Mouse (Mus musculus): ENCODE measurements at regions not wholly inside any gene's neighbourhood (a gene's known extent, or its start where the extent isn't known, plus 50 kb on each side); places are given as distances from the start of the nearest gene placed in this dataset.
A peak's percentile ranks its signal among the peaks of the same experiment; 100 is the strongest.

DNA sequence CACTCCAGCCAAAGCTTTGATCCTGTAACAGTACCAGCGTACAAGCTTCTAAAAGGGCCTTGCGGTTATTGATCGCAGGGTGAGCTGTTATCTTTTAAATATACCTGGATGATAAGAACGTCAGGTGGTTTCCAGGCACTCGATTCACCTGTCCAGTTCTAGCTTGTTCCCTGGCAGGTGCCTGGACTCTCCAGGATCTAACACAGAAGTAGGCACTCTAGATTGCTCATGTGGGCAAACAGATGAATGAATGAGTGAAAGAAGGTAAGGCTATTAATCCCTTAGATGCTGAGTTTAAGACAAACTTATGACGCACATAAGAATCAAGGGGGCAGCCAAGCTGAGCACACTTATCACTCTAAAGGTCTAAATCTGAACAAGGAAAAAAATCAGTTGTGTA lies 190.3 kb upstream of the Klf14 start:
- H3K4me3 ChIP-seq (ENCODE audit: control insufficient read depth, low read depth, low read length): no peak overlapping the region
- peaks cover 8% of the 10 kb centered on the region for H3K4me1 ChIP-seq (ENCODE audit: control insufficient read depth, insufficient read depth, low read length)
- TF ChIP-seq POLR2A (IDR thresholded peaks at IDR 0.05; ENCODE audit: control insufficient read depth, low read depth, low read length): no peak
- TF ChIP-seq CTCF (IDR thresholded peaks at IDR 0.05; ENCODE audit: control insufficient read depth, insufficient read depth, insufficient replicate concordance, low read depth, low read length): no peak
- H3K27ac ChIP-seq (ENCODE audit: control insufficient read depth, insufficient read depth, low read depth, low read length): peak overlapping the region; percentile 16; the same call in 1 of the 2 replicates
- H3K36me3 ChIP-seq (ENCODE audit: control insufficient read depth, insufficient read depth, low read length): no peaks in the 10 kb centered on the region
- no peaks in the 10 kb centered on the region for H3K27me3 ChIP-seq (ENCODE audit: control insufficient read depth, insufficient read depth, low read length)

DNA sequence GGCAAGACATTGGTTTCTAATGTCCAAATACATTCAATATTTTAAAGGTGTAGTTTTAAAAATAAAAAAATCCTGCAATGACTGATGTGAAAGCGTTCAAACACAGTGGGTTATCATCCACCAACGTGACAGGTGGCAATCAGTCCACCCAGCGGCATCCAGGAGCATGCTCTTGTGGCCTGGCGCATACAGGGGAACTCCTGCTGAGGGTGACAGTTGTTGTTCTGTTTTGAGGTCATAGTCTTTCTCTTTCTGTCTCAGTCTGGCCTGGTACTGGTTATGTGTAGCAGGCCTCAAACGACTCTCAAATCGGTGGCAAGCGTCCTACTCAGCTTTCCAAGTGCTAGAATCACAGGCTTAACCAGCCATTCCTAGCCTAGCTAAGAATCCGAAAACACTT lies 191.5 kb upstream of the Klf14 start:
- Histone ChIP-seq H3K36me3 (ENCODE audit: control insufficient read depth, insufficient read depth, low read length) (no peaks in the 10 kb centered on the region), H3K4me3 (ENCODE audit: control insufficient read depth, low read depth, low read length) (no peak overlapping the region), H3K4me1 (ENCODE audit: control insufficient read depth, insufficient read depth, low read length) (peaks cover 8% of the 10 kb centered on the region), H3K27me3 (ENCODE audit: control insufficient read depth, insufficient read depth, low read length) (no peaks in the 10 kb centered on the region), H3K27ac (ENCODE audit: control insufficient read depth, insufficient read depth, low read depth, low read length) (no peak overlapping the region)
- TF ChIP-seq POLR2A (IDR thresholded peaks at IDR 0.05; ENCODE audit: control insufficient read depth, low read depth, low read length) (no peak), CTCF (IDR thresholded peaks at IDR 0.05; ENCODE audit: control insufficient read depth, insufficient read depth, insufficient replicate concordance, low read depth, low read length) (no peak)

DNA sequence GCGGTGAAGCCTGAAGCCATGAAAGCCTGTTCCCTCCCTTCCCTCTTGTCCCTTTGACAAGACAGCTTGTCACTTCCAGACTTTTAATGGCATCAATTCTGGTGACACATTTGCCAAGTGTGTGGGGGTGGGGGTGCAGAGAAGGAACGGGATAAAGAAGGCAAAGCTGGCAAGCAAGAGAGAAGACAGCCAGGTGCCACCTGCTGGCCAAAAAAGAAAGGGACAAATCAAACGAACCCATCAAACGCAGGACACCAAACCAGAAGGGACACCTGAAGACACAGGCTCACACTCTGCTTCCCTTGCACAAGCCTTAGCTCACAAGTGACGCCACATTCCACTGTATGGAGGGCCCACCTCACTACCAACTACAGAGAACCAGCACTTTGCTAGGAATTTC lies 197.0 kb upstream of the Klf14 start:
- no peak for TF ChIP-seq POLR2A (IDR thresholded peaks at IDR 0.05; ENCODE audit: control insufficient read depth, low read depth, low read length)
- TF ChIP-seq CTCF (IDR thresholded peaks at IDR 0.05; ENCODE audit: control insufficient read depth, insufficient read depth, insufficient replicate concordance, low read depth, low read length): 0 out of 2 replicates have a peak, but pooled peaks have one; percentile 21
- Histone ChIP-seq H3K4me1 (ENCODE audit: control insufficient read depth, insufficient read depth, low read length) (peaks cover 4% of the 10 kb centered on the region), H3K36me3 (ENCODE audit: control insufficient read depth, insufficient read depth, low read length) (no peaks in the 10 kb centered on the region), H3K27me3 (ENCODE audit: control insufficient read depth, insufficient read depth, low read length) (no peaks in the 10 kb centered on the region), H3K4me3 (ENCODE audit: control insufficient read depth, low read depth, low read length) (no peak overlapping the region), H3K27ac (ENCODE audit: control insufficient read depth, insufficient read depth, low read depth, low read length) (no peak overlapping the region)

DNA sequence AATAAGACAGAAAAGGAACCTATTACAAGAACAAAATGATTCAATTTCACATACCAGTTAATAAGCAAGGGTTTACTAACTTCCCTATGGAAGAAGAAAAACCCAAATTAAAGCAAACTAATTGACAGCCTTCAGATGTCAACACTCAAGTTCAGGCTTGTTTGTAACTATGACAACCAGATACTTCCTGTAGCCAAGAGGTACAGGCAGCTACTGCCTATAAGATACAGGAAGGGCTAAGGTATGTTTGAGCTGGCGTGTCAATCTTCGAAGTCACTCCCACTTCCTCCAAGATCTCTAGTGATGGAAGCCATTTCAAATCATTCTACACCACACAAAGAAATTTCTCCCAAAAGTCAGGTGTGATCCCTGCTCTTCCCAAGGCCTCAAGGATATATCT lies 198.1 kb upstream of the Klf14 start:
- Histone ChIP-seq H3K27ac (ENCODE audit: control insufficient read depth, insufficient read depth, low read depth, low read length) (no peak overlapping the region), H3K27me3 (ENCODE audit: control insufficient read depth, insufficient read depth, low read length) (no peaks in the 10 kb centered on the region), H3K4me3 (ENCODE audit: control insufficient read depth, low read depth, low read length) (no peak overlapping the region), H3K4me1 (ENCODE audit: control insufficient read depth, insufficient read depth, low read length) (peaks cover 4% of the 10 kb centered on the region), H3K36me3 (ENCODE audit: control insufficient read depth, insufficient read depth, low read length) (no peaks in the 10 kb centered on the region)
- no peak for TF ChIP-seq POLR2A (IDR thresholded peaks at IDR 0.05; ENCODE audit: control insufficient read depth, low read depth, low read length)
- TF ChIP-seq CTCF (IDR thresholded peaks at IDR 0.05; ENCODE audit: control insufficient read depth, insufficient read depth, insufficient replicate concordance, low read depth, low read length): no peak

DNA sequence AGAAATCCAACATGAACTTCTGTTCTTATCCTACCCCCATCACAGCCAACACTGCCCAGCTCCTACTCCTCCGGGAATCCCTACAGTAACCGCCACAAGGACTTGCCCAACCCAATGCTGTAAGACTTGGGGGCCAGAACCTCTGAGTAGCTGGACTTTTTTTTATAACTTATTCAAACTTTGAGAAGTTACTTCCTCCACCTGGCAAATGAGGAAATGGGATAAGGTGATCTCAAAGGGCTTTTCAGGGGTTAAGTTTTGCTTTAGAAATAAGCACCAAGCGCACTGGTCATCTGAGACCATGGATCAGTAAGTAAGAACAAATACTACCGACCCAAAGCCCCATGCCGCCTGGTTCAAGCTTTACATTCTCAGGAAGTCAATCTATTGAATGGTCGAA lies 198.6 kb upstream of the Klf14 start:
- H3K27ac ChIP-seq (ENCODE audit: control insufficient read depth, insufficient read depth, low read depth, low read length): no peak overlapping the region
- no peaks in the 10 kb centered on the region for H3K27me3 ChIP-seq (ENCODE audit: control insufficient read depth, insufficient read depth, low read length)
- H3K4me3 ChIP-seq (ENCODE audit: control insufficient read depth, low read depth, low read length): no peak overlapping the region
- H3K36me3 ChIP-seq (ENCODE audit: control insufficient read depth, insufficient read depth, low read length): no peaks in the 10 kb centered on the region
- H3K4me1 ChIP-seq (ENCODE audit: control insufficient read depth, insufficient read depth, low read length): peaks cover 4% of the 10 kb centered on the region
- TF ChIP-seq CTCF (IDR thresholded peaks at IDR 0.05; ENCODE audit: control insufficient read depth, insufficient read depth, insufficient replicate concordance, low read depth, low read length) (no peak), POLR2A (IDR thresholded peaks at IDR 0.05; ENCODE audit: control insufficient read depth, low read depth, low read length) (no peak)

DNA sequence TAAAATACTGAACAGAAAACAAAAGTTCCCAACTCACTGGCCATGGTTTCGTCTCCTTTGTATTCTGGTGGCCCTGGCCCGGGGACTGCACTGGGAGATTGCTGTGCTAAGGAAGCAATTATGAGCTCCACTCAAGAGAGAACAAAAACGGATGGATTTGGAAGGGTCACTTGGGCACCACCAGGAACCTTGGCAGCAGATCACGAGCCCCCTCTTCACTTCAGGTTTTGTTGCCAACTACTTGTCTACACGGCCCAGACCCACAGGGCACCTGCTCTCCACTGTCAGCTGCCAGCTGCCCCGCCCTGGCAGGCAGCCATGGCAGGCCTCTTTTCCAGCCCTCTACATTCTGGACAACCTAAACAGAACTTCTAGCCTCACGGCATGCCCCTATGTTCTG lies 199.8 kb upstream of the Klf14 start:
- peaks cover 4% of the 10 kb centered on the region for H3K4me1 ChIP-seq (ENCODE audit: control insufficient read depth, insufficient read depth, low read length)
- H3K27me3 ChIP-seq (ENCODE audit: control insufficient read depth, insufficient read depth, low read length): no peaks in the 10 kb centered on the region
- no peak overlapping the region for H3K27ac ChIP-seq (ENCODE audit: control insufficient read depth, insufficient read depth, low read depth, low read length)
- no peak overlapping the region for H3K4me3 ChIP-seq (ENCODE audit: control insufficient read depth, low read depth, low read length)
- TF ChIP-seq POLR2A (IDR thresholded peaks at IDR 0.05; ENCODE audit: control insufficient read depth, low read depth, low read length) (no peak), CTCF (IDR thresholded peaks at IDR 0.05; ENCODE audit: control insufficient read depth, insufficient read depth, insufficient replicate concordance, low read depth, low read length) (no peak)
- H3K36me3 ChIP-seq (ENCODE audit: control insufficient read depth, insufficient read depth, low read length): no peaks in the 10 kb centered on the region

DNA sequence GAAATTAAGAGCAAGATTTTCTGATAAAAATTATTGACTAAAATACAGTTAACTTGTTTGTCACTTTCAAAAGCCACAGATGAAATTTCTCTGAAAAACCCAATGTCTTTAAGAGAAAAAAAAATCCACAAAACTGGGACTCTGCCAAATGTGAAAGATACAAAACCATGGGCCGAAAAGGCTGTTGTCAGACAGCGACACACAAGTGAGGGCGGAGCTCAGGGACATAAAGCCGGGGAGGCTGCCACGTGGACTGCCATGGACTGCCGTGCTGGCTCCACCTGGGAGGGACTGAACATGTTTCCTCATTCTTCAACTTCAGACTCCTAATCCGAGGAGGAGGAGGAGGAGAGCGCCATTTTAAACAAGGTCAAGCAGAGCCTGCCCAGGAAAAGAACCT lies 200.4 kb upstream of the Klf14 start:
- peaks cover 4% of the 10 kb centered on the region for H3K4me1 ChIP-seq (ENCODE audit: control insufficient read depth, insufficient read depth, low read length)
- no peaks in the 10 kb centered on the region for H3K27me3 ChIP-seq (ENCODE audit: control insufficient read depth, insufficient read depth, low read length)
- no peaks in the 10 kb centered on the region for H3K36me3 ChIP-seq (ENCODE audit: control insufficient read depth, insufficient read depth, low read length)
- no peak overlapping the region for H3K27ac ChIP-seq (ENCODE audit: control insufficient read depth, insufficient read depth, low read depth, low read length)
- H3K4me3 ChIP-seq (ENCODE audit: control insufficient read depth, low read depth, low read length): no peak overlapping the region
- TF ChIP-seq CTCF (IDR thresholded peaks at IDR 0.05; ENCODE audit: control insufficient read depth, insufficient read depth, insufficient replicate concordance, low read depth, low read length) (no peak), POLR2A (IDR thresholded peaks at IDR 0.05; ENCODE audit: control insufficient read depth, low read depth, low read length) (no peak)
